Mouse (Mus musculus) megakaryocyte, embryonic 14.5 days (primary cell): ENCODE measurements around the gene Galnt15.

Source experiments
- FLI1 ChIP-seq: IDR thresholded peaks from 2 replicates; pipeline ENCODE4 v1.6.1; 2012; ENCODE audit warnings: low read length, inconsistent platforms, mixed read lengths
- GATA1 ChIP-seq: IDR thresholded peaks from 3 replicates; pipeline ENCODE4 v1.6.1; 2012; ENCODE audit warnings: mixed read lengths, low read length, inconsistent platforms, borderline replicate concordance

DNA sequence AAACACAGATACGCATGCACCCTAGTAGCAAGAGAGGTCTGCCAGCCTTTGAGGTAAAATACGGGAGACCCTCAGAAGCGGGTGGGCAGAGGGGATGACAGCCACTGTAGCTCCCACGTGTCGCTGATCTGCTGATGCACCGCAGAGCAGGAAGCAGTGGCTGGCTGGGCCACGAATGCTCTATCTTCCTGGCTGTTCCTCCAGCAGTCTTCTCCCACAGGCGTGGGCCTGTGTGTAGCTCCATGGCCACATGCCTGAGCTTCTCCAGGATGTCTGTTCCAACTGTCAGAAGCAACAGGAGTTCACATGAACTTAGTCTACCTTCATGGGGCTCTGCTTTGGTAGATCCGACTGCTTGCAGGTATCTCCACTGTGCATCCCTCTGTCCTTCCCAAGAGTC is 6.8 kb upstream of the Galnt15 start:
- TF ChIP-seq GATA1 (no peak), FLI1 (no peak)
